Mouse (Mus musculus): ENCODE results near the gene Rd3l.

GRCm38 (mm10) chr12:111986756-111987155 lies 5.6 kb upstream of the Rd3l start:
- TF ChIP-seq CTCF (IDR thresholded peaks at IDR 0.05; ENCODE audit: control insufficient read depth, insufficient read depth, insufficient replicate concordance, low read depth, low read length) (no peak), POLR2A (IDR thresholded peaks at IDR 0.05; ENCODE audit: control insufficient read depth, low read depth, low read length) (no peak)
